Mouse (Mus musculus): ENCODE data around the gene Cog6. TPM values are rescaled to one million over a fixed set of nuclear protein-coding genes. Genes with fewer than 3 reads are reported as not detected.

The Cog6 gene
- polyA plus RNA-seq (2012; rRNA removed) = 24.9 and 29.6 TPM in 2 replicates

DNA sequence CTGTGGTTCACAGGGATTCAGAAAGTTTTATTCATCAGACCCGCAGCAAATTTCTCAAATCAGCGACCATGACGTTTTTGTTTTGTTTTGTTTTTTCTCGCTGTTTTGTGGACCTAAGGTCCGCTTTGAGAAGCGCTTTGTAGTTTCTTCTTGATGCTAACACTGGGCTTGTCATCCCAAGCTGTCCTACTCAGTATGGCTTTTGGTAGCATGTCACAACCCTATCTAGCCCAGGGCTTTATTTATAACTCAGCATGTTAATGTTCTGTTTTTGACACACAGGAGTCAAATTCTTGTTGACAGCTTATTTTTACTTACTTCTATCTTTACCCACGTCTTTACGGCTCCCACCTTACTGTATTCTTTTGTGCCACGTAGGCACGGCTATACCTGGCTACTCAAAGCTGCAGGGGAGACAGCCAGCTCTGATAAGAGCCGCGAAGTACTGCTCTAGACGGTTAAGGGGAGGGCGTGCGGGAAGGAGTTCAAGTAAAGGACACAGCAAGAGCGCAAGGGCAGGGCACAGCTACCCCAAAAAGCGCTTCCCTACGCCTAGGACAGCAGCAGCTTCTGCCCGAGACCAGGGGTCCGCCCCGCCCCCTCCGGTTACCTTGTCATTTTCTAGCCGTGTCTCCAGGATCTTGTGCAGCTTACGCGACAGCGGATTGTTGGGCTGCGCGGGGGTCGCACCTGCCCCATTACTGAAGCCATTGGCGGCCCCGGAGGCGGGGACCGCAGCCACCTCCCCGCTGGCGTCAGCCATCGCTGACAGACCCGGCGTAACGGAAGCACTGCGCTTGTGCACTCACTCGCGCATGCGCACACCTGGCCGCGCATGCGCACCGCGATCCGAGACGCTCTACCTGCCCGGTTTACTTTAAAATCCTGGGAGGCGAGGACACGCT is at the start of gene Cog6:
Gene Cog6 (minus strand): TSS at position 802 of the 905 bp plus-strand sequence.
- peak; percentile 74 for DNase-seq (ENCODE audit: low spot score)

DNA sequence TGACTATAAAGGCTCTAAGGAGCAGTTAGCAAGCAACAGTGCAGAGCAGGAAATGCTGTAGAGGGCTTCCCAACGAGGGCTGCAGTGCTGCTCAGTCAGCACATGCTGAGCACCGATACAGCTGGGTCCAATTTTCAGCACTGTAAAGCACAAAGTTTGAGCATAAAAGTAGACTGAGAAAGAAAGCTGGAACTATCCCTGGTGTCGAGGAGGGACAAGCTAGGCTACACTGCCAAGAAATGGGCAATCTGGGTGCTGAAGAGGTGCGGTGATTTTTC is 49.0 kb upstream of the Cog6 start:
- DNase-seq (ENCODE audit: low spot score) = no peak

DNA sequence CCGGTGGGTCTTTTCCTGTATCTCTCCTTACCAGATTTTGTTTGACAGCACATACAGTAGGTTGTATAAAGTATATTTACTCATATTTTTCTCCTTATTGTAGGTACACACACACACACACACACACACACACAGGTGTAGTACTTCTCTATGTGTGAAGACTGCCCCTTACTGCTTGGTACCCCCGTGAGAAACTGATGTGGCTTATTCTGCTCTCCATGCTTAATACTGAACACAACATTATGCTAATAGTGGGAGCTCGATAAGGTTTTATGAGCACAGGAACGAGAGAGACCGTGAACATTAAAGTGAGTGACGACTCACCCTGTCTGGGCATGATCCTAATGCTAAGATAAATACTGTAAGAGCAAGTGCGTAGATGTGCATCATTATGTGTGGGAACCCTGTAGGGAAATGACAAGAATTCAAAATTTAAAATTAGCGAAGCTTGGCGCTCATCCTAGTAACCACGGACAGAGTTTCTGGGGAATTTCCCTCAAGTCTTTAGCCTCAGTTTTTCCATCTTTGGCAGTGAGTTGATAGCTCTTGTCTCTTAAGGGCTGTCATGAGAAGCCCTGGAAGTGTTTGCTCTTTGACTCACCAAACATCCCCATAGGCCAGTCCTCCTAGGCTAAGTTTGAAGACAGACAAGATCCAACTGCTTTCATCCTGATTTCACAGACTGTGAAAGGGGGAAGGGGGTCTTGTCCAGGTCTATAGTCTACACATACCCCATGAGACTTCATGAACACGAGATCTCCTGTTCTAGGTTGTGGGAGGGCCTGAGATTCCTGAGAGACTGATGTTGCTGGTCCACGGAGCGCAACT is 48.4 kb upstream of the Cog6 start:
- DNase-seq (ENCODE audit: low spot score) = no peak

DNA sequence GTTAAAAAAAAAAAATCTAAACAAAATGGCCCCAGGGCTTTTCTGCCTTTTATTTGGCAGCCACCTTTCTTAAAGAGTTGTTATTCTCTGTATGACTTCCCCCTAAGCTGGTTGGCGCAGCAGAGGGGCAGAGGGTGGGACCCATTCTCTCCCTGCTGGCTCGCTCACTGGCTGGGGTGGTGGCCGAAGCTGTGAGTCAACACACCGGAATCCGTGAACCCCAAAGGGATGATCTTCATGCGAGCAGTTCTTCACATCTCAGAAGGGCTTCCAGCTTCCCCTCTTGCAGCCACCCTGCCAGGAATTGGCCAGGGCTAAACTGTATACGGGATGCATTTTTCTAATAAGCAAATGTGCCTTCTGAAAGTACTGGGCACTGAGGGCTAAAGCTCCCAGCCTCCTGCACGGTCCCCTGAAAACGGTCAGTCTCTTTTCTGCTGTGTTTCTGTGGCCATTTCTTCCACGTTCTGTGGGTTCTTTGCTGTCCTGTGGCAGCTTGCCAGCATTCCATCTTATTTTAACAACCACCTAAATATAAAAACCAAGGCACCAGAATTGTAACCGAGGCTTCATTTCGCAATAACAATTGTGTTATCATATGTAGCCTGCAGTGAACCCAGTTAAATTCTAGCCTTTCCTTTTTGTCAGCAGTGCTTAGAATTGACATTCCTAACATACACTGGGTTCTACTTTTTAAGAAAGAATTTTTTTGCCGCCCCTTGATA is 46.5 kb upstream of the Cog6 start:
- DNase-seq (ENCODE audit: low spot score) = no peak

DNA sequence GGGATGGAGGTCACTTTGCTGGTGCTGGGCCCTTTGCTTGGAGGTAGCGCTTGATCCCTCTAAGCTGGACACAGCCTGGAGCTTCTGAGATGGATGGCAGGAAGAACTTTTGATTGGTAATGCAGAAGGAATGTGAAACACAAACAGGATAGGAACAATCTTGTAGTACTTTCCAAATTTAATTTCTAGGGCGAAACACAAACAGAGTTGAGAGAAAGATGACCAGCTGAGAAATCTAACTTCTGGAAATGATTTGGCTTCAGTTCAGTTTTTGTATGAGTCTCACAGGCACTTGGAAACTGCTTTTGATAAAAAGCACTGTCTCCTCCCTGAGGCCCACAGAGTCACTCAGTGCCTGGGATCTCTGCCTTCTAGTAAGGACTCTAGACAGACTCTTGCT is 42.9 kb upstream of the Cog6 start:
- no peak for DNase-seq (ENCODE audit: low spot score)

DNA sequence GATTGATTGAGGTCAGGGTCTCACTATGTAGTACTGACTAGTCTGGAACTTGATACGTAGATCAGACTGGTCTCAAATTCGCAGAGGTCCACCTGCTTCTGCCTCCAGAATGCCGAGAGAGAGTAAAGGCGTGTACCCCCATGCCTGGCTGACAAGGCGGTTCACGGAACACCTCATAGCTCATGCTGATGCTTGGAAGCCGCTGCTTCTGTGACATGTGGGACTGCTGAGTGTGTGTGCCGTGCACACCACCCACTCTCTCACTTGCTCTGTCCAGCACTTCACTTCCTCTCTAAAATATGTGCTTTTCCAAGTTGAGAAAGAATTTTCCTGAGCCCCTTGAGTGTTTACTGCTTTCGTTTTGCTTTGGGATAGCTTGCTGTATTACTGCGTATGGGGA is 39.4 kb upstream of the Cog6 start:
- no peak for DNase-seq (ENCODE audit: low spot score)

DNA sequence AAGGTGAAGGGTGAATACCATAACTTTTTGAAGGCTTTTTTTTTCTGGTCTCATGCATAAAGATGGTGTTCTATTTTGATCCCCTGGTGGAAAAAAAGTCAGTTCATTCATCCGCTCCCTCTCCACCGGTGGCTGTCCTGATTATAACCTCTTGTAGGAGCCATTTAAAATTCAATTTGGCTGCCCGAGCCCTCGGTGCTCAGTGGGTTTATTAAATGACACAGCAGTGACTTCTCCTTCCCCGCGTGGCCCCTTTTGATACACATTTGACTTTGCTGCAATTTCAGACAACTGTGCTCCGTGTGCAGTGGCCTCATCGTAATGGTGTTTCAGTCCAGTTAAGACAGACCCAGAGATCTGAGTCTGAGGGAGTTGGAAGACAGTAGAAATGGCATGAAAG is 35.3 kb upstream of the Cog6 start:
- DNase-seq (ENCODE audit: low spot score) = no peak

DNA sequence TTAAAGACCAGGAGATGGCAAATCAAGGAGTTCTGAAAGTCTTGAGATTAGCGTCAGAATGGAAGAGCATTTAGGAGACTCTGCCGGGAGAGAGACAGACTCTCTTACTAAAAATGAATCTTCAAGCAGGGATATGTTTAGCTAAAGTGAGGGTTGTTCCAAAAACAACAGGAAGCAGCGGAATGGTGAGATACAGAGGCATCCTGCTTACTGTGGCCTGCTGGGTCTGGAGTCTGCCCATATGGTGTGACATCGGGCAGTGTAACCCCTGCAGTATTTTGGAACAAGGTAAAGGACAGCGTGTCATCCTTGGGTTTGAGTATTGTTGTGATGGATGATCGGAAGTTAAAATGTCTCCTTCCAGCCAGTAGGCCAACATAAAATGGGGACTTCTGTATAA is 29.3 kb upstream of the Cog6 start:
- DNase-seq (ENCODE audit: low spot score) = no peak

DNA sequence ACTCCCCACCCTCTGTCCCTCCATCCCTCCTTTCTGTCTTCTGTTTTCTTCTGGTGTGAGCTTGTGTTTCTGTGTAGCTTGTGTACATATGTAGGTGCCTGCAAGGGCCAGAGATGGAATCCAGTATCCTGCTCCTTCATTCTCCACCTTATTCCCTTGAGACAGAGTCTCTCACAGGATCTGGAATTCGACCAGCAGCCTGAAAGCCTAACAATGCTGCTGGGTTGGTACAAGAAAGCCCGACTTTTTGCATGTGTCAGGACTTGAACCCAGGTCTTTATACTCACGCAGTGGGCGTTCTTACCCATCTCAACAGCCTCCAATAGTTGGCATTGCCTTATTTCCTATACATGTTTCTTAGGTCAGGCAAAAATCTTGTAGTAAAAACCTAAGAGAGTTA is 28.7 kb upstream of the Cog6 start:
- DNase-seq (ENCODE audit: low spot score) = no peak

DNA sequence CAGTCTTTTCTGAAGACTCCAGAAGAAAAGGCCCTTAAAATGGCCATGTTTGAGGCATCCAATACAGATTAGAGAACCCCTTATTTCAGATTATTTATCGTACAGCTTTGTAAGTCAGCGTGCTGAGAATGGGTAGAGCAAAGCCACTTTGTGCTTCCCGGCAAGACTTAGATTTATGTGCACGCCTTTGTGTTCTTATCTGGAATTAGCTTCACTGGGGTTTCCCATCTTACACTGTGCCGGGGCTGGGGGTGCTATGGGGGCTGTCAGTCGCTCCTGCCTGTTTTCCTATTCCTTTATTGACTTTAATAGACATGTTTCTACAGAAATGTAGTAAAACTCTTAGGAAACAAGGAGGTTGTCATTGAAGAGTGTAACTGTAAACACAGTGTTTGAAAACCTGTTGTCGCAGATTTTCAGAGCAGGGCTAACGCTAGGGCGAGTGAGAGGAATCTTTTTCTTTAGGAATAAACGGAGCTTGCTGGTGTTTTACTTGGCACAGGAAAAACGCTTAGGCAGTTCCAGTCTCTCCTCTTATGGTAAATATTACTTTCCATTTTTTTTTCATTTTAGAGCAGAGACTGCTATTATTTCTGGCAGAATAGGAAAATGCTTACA is 27.8 kb upstream of the Cog6 start:
- no peak for DNase-seq (ENCODE audit: low spot score)

DNA sequence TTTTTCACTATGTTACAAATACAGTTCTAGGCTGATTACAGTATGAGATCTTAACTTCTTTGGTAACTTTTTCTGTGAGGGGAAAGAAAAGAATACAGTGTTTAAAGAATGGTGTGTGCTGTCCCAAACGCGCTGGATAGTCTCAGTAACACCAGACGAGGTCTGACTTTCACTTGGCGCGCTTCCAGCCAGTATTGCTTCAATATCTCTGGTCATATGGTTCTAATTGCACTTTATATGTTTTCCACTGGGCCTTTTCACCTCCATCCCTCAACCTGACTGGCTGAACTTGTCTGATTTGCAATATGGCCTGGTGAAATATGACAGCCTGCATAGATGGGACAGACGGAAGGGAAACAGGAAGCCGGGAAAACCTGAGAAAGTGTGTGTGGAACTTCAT is 27.2 kb upstream of the Cog6 start:
- DNase-seq (ENCODE audit: low spot score) = no peak

DNA sequence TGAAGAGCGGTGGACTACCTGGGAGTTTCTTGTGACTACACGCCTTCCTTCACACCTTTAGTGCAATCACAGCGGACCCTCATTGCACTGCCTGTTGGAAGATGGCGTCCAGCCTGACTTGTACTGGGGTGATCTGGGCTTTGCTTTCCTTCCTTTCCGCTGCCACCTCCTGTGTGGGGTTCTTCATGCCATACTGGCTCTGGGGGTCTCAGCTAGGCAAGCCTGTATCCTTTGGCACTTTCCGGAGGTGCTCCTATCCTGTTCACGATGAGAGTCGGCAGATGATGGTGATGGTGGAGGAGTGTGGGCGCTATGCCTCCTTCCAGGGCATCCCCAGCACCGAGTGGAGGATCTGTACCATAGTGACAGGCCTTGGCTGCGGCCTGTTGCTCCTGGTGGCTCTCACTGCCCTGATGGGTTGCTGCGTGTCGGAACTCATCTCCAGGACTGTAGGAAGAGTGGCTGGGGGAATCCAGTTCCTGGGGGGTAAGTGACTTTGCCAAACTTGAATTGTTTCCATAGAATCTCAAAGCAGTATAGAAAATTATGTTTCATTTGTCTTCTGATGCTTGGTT is 26.3 kb upstream of the Cog6 start:
- DNase-seq (ENCODE audit: low spot score) = no peak

DNA sequence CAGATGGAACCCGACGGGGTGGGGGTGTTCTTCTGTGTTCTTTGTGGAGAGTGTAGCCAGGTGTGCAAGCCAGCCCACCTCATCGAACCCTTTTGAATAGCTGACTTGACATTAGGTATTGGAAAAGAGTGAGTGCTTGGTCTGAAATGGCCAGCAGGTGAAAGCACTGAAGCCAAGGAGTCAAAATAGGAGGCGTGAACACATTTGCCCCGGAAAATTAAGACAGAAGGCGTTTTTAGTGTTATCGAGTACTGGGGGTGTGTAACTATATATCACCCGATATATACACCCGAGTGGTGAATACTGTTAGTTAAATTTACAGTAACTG is 25.2 kb upstream of the Cog6 start:
- DNase-seq (ENCODE audit: low spot score) = no peak

DNA sequence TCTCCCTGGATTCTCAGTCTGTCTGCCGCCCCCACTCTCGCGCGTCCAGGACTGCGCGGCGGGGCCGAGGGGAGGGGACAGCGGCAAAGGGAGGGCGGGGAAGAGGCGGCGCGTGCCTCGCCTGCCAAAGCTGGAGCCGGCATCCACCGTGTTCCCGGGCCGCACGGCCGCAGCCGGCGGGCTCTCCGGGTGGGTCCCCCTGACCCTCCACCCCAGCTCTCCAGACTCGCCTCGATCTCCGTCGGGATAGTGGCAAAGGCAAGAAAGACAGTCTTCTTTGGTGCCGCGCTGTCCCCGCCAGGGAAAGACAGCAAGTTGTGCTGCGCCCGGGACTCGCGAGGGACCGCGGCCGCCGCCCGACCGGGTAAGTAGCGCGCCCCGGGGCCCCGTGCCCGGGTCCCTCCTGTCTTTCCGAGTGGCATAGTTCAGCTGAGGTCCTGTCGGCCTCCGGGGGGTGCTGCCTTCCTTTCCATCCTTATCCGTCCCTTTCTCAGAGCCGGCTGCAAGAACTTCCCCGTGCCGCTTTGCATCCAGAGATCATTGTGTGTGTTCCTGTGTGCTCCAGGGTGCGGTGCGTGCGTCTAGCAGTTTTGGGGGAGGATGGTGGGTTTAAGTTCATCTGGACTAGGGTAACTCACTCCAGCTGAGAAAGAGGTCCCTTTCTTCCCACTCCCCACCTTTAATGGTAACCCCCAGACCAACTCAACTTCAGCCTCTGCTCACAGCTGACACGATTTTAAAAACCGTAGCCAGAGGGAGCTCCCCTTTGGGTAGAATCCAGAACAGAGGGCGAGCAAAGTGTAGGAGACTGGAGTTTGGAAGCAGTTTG is 24.6 kb upstream of the Cog6 start, which contains the start of gene Lhfp:
Gene Lhfp (plus strand): TSS at position 118 of the 829 bp plus-strand sequence.
- DNase-seq (ENCODE audit: low spot score) = peak; percentile 57

DNA sequence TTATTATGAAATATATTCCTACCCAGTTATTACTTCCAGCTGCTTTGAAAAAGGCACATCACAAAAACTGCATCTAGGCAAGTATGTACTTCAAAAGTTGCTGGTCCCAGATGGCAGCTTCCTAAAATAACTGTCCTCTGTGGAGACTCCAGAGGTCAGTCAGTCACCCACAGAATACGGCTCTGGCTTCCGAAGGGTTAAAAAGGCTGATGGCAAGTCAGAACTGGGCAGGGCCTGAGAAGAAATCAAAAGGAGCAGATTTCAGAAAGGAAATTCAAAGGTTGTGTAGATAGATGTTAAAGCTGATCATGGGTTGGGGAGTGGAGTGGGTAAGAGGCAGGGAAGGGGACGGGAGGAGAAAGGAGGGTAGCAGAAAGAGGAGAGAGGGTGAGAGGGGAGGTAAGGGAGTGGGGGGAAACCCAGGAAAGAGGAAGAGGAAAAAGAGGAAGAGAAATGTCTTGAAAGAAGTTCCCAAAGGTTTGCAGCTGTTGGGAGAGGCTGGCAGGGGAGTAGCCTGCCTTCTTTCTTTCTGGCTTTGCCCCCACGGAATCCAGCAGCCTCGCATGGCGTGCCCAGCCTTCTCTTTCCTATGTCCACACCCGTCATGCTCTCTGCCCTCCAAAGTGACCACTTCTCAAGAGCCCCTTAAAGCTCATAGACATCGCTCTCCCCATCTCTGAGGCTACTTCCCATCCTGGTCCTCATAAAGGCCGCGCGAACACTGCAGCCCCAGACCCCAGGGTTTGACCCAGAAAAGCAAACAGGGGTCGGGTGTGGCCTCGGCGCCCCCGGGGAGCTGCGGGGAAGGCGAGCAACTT is 23.8 kb upstream of the Cog6 start:
- DNase-seq (ENCODE audit: low spot score) = no peak

DNA sequence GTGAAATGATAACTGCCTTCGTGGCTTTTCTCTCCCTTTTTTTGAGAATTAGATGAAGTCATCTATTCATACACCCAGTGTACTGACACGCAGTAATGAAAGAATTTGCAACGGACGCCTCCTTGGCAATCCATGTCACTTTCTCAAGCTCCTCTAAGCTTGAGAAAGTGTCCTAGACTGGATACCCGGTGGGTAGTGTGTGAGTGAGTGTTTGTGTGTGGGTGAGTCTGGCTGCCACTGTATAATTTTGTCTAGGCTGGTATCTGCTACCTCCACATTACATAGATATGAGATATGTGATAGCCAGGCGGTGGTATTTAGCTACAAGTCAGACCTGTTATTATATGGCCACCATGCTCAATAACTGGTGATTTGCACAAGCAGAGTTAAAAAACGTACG is 22.7 kb upstream of the Cog6 start:
- no peak for DNase-seq (ENCODE audit: low spot score)

DNA sequence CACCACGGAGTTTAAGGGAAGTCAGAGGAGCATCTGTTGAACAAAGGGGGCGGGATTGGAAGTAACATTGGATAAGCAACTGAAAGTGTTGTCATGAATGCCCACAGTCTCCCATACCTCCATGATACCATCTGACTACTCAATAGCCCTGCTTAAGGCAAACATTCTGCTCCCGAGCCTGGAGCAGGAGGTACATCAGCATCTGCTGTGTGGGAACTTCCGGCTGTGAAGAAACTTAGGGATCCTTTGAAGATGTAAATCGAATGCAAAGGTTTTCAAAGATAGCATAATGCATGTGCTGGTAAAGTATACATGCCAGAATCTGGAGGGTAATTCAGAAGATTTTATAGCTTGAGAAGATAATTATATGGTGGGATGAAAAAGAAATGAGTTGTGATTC is 21.9 kb upstream of the Cog6 start:
- no peak for DNase-seq (ENCODE audit: low spot score)

DNA sequence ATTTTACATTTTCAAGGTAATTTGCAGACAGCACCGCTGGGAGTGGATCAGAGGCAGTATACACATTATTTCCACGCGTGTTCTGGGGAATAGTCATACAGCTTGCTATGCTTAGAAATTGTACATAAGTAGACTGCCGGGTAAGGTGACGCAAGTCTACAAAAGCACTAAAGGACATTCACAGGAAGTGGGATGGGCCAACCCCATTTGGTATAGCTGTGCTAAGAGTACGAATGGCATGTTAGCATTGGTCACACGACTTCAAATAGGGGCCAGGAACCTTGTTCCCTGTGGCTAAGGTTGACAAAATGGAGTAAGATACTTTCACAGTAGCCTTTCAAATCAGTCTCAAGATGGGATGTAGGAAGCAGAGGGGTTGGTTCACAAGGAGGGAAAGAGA is 19.9 kb upstream of the Cog6 start:
- DNase-seq (ENCODE audit: low spot score) = no peak

DNA sequence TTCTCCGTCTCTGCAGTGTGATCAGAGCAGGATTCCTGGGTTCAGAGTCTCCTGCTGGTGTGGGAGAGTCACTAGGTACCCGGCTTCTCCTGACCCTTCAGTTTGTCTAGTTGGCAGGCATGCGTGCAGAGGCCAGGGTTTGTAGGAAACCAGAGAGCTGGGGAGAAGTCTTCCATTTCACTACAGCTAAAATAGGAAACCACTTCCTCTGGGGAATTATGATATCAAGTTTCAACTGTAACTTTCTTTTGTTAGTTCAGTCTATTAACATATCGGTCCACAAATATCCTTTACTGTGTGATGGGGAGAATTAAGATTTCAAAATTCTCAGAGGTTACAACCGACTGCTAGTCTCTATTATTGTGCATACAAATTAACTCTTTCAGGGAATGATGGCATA is 19.0 kb upstream of the Cog6 start:
- no peak for DNase-seq (ENCODE audit: low spot score)

DNA sequence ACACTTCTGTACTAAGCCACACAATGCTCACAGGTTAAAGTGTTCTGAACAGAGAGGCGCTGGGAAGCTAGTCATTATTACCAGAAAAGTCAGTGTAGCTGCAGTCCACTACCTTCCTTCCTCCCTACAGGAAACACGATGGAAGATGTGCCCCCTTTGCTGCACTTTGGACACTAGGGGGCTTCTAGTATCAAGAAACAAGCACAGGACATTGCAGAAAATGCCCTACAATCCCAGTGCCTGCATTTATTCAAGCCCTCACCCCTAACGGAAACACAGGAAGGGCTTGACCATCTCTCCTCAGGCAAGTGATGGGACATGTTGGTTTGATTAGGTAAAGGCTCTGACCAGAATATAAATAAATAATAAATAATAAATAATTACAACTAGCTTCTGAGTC is 16.4 kb upstream of the Cog6 start:
- DNase-seq (ENCODE audit: low spot score) = no peak

Measured in urinary bladder, adult 2 months (tissue).